Mouse (Mus musculus): ENCODE measurements around the gene Hist2h4.

- TF ChIP-seq POLR2A (IDR thresholded peaks at IDR 0.05; ENCODE audit: borderline replicate concordance, low read depth, low read length), result no peak
- TF ChIP-seq CTCF (IDR thresholded peaks at IDR 0.05; ENCODE audit: low read depth, low read length), result no peak
Measured at GRCm38 (mm10) chr3:96261623-96262022, 1.5 kb downstream of the Hist2h4 start.
